Mouse (Mus musculus) left cerebral cortex, adult 11 months (tissue): ENCODE data around the gene P2ry13.

Source experiments
- DNase-seq: peaks from one replicate; pipeline ENCODE4 v3.0.0; 2022; ENCODE audit warnings: low spot score

P2ry13 gene

DNA sequence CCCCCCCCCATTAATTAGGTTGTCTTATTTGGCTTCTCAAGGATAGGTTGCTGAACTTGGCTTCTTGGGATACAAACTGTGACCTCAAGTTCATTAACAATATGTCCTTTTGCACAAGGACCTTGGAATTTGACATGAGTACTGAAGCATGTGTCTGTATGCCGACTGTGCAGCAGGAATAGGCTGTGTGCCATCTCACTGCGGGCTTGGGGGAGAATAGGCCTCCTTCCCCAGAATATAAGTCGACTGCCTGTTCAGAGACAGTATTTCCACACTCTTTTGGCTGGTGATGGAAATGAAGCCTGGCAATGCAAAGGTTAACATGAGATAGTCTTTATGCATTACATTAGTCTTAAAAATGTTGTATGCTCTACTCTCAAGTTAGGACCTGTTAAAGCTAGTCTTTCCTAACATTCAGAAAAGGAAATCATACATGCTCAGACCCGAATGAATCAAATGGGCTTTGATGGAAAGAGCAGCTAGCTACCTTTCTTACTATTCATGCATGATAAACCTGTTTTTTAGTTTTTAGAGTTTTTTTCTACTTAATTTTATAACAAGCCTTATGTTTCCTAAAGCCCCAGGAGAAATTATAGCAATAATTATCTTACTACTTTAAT lies 13.2 kb downstream of the P2ry13 start:
- no peak for DNase-seq

DNA sequence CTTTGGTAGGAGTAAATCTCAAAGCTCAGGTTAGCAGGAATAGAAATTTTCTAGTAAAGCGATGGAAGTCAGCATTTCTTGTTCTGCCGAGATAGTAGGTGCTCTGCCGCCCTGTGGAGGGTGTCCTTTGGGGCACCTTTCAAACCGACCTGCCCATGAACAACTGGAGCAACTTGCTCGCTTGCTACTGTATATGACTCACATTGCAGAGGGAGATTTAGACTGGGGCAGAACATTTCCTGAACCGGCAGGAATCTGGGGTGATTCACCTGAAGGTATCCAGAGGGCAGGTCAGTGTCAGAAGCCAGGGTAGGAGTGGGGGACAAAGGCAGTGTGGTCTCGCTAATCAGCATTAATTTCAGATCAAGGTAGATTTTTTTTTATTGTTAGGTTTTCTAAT lies 15.7 kb downstream of the P2ry13 start, which contains the start of gene Gpr87:
Gene Gpr87, minus strand, starts transcription at position 167 of the 400 bp plus-strand sequence.
- DNase-seq: no peak

DNA sequence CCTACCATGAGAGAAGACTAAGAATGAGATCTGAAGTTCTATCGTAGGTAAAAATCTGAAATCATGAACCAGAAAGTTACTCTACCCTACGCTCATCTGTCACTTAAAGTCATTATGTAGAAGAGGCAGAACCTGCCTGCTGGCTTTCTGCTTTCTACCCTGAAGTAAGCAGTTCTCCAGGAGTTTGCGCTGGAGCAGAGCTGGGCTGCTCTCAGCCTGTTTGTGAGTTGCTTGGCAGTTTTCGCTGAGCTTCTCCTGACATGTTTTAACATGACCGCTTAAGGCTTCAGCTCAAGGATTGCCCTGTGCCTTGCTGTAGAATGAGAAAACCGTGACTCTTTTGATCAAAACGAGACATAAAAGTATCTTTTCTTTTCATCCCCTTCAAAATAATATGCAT lies 16.6 kb downstream of the P2ry13 start:
- no peak for DNase-seq

DNA sequence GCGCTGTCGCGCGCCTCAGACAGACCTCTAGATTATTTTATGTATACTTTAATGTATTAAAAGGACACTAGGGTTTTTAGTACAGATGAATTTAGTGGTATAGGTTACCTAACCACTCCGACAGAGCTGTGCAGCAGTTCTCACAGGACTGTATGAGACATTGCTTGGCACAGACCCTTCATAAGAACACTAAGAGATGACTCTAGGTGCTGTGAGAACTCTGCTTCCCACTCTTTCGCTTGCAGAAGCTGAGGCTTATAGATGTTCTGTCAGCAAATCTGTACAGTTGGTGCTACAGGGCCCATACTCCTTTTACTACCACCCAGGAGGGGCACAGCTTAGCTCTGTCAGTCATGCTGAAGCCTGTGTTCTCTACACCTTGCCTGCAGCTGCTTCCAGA lies 19.0 kb downstream of the P2ry13 start:
- DNase-seq: no peak

DNA sequence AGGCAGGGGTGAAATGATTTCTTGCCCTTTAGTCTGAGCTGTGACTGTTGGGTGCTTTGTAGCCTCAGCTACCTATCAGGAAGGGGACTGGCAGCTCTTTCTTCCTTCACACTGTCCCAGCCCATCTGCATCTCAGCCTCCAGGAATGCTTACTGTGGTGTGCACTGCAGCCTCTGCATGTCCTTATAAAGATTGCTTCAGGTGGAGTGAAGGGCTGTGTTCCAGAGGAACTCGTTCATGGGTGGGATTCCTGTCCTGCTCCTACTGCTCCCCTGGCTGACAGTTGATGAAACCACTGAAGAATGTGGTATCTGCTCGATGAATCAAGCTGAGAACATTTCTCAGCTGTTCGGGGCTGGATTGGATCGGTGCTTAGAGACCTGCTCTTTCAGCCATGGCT lies 23.3 kb downstream of the P2ry13 start:
- DNase-seq: no peak

DNA sequence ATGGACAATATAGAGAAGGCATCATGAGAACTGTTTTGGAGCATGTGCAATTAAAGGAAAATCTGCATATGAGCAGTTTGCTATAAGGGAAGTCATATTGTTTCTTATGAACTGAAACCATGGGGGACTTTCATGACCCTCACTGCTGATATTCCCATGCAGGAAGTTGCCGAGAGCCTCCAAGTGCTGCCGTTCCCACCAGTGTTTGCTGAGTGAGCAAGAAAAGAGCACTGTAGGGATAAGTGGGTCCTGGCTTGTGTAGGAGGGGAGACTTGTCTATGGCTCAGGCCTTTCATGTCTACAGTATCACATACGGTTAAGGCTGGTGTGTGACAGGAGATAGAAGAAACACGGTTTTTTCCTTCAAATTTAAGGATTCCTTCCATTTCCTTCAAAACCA lies 25.0 kb downstream of the P2ry13 start:
- DNase-seq: no peak

DNA sequence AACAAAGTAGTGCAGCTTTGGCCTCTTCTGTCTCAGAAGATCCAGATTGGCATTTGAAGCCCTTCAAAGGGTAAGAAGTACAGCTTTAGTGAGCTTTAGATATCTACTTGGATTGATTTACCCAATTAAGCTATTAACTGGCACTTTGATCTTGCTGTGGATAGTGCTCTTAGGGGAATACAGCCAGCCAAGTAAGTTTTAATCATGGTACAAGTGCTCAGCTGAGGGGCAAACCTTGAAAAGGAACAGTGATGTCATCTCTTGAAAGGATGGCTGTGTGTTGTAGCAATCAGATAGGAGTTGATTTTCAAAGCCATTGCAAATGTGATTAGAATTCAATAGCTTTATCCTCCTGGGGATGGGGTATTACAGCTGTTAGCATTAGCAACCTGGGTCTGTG lies 28.6 kb downstream of the P2ry13 start:
- no peak for DNase-seq

DNA sequence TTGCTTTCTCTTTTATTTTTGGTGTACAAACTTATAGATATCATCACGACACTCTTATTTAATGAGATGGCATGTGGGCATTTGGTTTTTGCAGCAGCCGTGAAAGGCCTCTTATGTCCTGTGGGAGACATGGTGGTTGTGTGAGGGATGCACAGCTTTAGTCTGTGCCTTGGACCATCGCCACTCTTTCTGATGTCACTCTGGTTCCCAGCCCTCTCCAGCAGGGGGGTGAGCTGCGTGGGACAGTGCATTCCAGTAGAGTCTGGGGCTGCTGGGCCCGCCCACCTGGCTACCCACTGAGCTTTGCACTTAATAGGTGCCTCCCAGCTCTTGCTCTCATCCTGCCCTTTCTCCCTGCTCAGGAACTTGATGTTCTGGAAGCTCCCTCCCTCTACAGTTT lies 29.5 kb downstream of the P2ry13 start:
- DNase-seq: no peak

DNA sequence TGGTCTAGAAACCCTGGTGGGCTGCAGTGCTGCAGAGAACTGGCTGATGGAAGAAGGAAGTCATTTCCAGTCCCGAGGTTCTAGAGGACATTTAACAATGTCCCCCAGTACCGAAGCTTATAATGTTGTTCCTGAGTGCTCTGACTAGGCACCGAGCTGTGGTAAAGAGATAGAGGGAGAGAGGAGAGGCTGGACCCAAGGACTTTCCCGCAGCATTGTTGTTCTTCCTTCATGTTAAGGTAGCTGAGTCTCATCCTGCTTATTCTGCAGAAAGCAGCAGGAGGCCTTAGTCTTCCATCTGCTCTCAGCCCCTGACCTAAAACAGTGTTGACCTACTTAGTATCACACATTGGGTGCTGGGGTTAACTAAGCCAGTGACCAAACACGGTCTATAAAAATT lies 33.8 kb downstream of the P2ry13 start:
- no peak for DNase-seq

DNA sequence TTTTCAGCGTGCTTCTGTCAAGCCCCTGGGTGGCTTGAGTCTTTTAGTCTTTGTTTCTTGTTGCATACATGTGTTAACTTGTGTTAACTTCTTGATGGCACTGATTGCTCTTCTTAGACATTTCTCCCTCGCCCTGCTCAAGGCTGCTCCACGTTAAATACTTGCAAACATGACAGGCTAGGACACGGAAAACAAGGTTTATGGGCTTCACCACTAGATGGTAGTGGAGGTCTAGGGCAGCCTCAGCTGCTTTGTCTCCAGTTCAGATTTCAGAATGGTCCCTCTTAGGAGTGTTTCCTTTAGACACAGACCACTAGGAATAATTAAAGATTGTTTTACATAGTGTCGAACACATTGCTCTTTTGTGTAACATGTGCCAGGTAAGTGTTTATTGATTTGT lies 35.4 kb downstream of the P2ry13 start:
- peak; percentile 48 for DNase-seq

DNA sequence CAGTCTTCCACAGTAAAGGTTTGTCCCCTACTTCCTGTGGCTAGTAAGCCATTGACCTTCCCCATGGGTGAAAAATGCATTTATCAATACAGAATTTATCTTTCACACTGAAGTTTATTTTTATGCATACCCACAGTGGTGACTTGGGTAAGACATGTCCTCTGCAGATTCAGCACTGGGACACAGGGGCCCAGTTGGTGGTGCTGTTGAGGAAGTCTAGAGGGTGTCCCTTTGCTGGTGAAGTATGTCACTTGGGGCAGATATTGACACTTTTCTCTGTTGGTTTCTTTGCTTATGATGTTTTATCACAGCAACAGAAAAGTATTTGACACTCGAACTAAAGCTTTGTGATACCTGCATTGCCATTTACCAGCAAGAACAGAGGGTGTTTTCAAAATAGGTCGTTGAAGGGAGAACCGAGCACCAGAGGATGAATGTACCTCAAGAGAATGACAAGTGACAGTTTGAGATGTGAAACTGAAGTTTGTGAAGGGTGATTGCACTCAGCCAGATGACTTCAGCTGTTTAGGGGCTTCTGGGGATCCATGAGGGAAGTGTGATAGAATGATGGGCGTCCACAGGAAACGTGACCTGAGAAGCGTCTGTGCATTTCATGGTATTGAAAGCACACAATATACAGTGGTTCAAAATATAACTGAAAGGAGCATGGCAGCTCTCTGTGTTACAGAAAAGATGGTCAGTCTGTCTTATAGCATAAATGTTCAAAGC lies 36.1 kb downstream of the P2ry13 start:
- no peak for DNase-seq

DNA sequence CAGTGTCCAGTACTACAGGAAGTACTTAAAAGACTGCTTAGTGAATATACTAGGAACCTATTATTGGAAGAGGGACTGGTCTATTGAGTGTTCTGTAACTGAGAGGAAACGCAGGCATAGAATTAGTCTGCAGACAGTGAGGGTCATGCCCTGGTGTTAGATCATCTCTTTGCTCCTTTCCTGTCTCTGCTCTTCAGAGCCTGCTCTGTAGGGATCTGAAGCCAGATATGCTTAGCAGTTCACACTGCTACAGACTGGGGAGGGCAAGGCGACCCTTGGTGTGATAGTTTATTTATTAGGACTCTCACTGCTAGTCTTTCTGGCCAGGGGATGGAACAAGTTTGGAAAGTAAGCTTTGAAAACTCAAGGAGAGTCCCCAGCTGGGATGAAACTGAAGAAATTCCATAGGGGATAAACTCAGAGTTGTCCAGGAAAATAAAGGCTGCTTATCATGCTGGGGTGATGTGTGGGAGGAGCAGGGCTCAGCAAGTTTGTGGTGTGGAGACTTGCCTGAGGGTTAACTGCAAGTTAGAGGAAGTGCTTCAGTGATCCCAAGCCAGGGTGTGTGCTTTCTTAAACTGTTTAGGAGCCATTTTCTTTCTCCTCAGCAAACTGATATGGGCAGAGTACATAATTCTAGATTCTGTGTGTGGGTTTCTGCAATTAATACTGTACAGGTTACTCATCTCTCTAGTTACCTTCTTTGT lies 40.6 kb downstream of the P2ry13 start:
- no peak for DNase-seq

DNA sequence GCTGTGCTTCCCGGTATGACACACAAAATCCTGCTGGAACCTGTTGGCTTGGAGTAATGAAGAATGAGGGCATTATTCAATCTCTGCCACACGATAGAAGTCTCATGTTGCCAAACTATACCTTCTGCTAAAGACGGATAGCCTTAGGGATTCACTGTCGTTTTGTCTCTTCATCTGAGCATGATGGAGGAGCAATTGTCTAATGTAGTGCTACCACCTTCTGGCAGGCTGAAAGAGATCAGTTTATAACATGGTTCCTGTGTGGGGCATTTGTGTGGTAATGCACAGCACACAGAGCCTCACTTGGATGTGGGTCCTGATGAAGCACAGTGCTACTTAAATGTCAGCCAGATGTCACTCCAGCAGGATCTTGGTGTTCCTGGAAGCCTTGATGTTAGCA lies 41.5 kb downstream of the P2ry13 start:
- no peak for DNase-seq

DNA sequence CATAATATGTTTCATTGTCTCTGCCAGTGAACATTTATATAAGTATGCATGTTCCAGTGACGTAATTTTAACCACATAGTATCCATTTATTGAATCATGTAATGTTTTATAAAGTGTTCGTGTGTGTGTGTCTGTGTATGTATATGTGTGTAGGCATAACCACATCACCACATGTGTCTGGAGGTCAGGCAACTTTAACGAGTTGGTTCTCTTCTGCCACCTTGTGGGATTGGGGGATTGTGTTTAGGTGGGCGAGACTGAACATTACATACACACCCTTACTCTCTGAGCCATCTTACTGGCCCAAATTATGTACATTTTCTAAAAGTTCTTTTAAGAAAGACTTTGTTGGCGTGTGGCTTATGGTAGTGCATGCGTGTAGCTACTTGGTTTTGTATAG lies 42.2 kb downstream of the P2ry13 start:
- DNase-seq: no peak

DNA sequence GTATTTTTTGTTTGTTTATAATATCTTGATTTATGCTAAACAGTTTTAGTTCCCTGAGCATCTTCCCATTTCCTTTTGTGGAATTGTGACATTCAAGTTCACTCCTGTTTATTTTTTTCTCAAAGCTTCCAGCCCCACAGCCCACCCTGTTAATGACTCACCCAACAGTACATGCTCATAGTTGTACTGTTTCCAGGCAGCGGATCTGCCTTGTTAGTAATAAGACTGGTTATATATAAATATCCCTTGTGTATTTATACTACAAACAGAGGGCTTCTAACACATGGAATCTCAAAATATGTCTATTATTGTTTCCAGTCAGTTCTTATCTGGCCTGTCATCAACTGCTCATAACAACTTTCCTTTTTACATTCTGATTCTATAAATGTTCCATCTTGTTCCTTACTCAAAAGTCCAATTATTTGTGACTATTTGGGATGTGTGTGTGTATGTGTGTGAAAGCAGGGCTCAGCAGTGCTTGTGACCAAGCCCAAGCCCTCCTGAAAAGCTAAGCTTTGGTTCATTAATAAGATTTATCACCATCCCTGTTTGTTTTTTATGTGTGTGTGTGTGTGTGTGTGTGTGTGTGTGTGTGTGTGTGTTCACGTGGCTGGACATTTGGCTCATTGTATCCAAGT lies 43.1 kb downstream of the P2ry13 start:
- DNase-seq: no peak

DNA sequence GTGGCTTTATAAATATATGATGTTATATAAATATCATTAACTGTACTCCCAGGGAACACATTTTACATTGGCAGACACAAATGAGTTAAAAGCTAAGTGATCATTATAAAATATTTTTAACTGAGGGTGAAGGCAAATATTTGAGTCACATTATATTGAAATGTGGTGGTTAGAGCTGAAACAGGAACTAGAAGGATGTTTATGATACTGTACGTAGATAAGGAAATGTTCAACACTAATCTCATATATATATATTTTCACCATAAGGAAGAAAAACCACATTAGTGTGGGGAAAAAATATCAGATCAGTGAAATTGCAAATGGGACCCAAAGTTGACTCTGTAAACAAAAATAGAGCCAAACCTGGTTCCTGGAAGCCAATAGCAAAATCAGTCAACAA lies 50.2 kb downstream of the P2ry13 start:
- DNase-seq: no peak
